Mouse (Mus musculus) liver, embryonic 16.5 days (tissue): Measurements from ENCODE around the gene Ehd3. TPM values are rescaled to one million over a fixed set of nuclear protein-coding genes. Genes with fewer than 3 reads are reported as not detected.

Experiments
- ATAC-seq: fragments of 200-750 bp; cut with Nextera tagmentation; 2 replicates; pipeline ENCODE4 v1.8.0; 2017; ENCODE audit warnings: low read depth, mild to moderate bottlenecking, moderate number of reproducible peaks, moderate library complexity
- H3K27ac ChIP-seq: fragments of 300-500 bp; sonication (generic); 2 replicates; pipeline ENCODE4 v1.5.1; 2014; ENCODE audit warnings: mild to moderate bottlenecking, low read length
- H3K27me3 ChIP-seq: fragments of 300-500 bp; sonication (generic); 2 replicates; pipeline ENCODE4 v1.6.1; 2014; ENCODE audit warnings: low read depth, low read length, mixed read lengths; ENCODE audit not compliant: control insufficient read depth, insufficient read depth
- H3K36me3 ChIP-seq: fragments of 300-500 bp; sonication (generic); 2 replicates; pipeline ENCODE4 v1.6.1; 2014; ENCODE audit warnings: mild to moderate bottlenecking; ENCODE audit not compliant: control insufficient read depth, insufficient read depth
- H3K4me1 ChIP-seq: fragments of 300-500 bp; sonication (generic); 2 replicates; pipeline ENCODE4 v1.6.1; 2014; ENCODE audit warnings: low read depth, low read length, mixed read lengths; ENCODE audit not compliant: control insufficient read depth
- H3K4me2 ChIP-seq: fragments of 300-500 bp; sonication (generic); 2 replicates; pipeline ENCODE4 v1.6.1; 2014; ENCODE audit warnings: low read depth, low read length, mixed read lengths
- H3K4me3 ChIP-seq: fragments of 300-500 bp; sonication (generic); 2 replicates; pipeline ENCODE4 v1.5.1; 2014; ENCODE audit warnings: low read depth, mild to moderate bottlenecking, low read length
- H3K9ac ChIP-seq: fragments of 300-500 bp; sonication (generic); 2 replicates; pipeline ENCODE4 v1.6.1; 2014; ENCODE audit warnings: low read depth, low read length
- H3K9me3 ChIP-seq: fragments of 300-500 bp; sonication (generic); replicated peaks from 2 replicates; pipeline ENCODE4 v1.6.1; 2016; ENCODE audit warnings: low read length; ENCODE audit not compliant: control insufficient read depth
- WGBS: fragments of 180-500 bp; shearing (Covaris S2); extraction: QIAGEN DNeasy Blood & Tissue Kit; methylation state at CpG from one replicate; pipeline ENCODE4 v1.1.7; 2014; ENCODE audit not compliant: insufficient replicate concordance; 5-methylcytosine and 5-hydroxymethylcytosine counted together
- polyA plus RNA-seq: library from polyadenylated mRNA; unstranded; fragments of >200 nt; fragmentation: Nextera tagmentation; extraction: Ambion mirVana; gene quantifications from 2 replicates; pipeline ENCODE4 v1.2.1, GENCODE M21; 2015

Gene Ehd3
- polyA plus RNA-seq = 17.4 and 23.1 TPM in 2 replicates

- Histone ChIP-seq H3K9ac (peak within 1 kb of the TSS; percentile 24; the same call in 1 of the 2 replicates), H3K4me1 (no peaks in the 10 kb centered on the region), H3K36me3 (no peaks in the 10 kb centered on the region), H3K4me2 (peak within 1 kb of the TSS; percentile 46), H3K27me3 (peaks cover 12% of the 10 kb centered on the region), H3K9me3 (no peaks in the 10 kb centered on the region), H3K27ac (no peak within 1 kb of the TSS), H3K4me3 (peak within 1 kb of the TSS; percentile 58)
- 62% methylated on average over 5 of the region's 5 CpGs for WGBS
- no peak for ATAC-seq
These were observed at the start of gene Ehd3 for GRCm38 (mm10) chr17:73803521-73804184. TSS of gene Ehd3 (plus strand) at chr17:73804134.

- Histone ChIP-seq H3K27ac (no peak overlapping the region), H3K36me3 (no peaks in the 10 kb centered on the region), H3K9ac (no peak overlapping the region), H3K9me3 (no peaks in the 10 kb centered on the region), H3K4me1 (no peaks in the 10 kb centered on the region), H3K4me2 (no peak overlapping the region), H3K27me3 (no peaks in the 10 kb centered on the region), H3K4me3 (no peak overlapping the region)
- peak; percentile 48; the same call in 1 of the 2 replicates for ATAC-seq
- 30% methylated on average over 8 of the region's 8 CpGs for WGBS
These were observed 33.0 kb upstream of the Ehd3 start for GRCm38 (mm10) chr17:73770964-73771363.

- Histone ChIP-seq H3K27me3 (no peaks in the 10 kb centered on the region), H3K36me3 (no peaks in the 10 kb centered on the region), H3K4me2 (no peak overlapping the region), H3K9me3 (no peaks in the 10 kb centered on the region), H3K27ac (no peak overlapping the region), H3K4me1 (no peaks in the 10 kb centered on the region), H3K9ac (no peak overlapping the region), H3K4me3 (no peak overlapping the region)
- 32% methylated on average over 8 of the region's 8 CpGs for WGBS
- ATAC-seq = peak; percentile 43; the same call in 1 of the 2 replicates
These were observed 17.2 kb upstream of the Ehd3 start for GRCm38 (mm10) chr17:73786642-73787311.

GRCm38 (mm10) chr17:73790284-73791020 lies 13.5 kb upstream of the Ehd3 start:
- Histone ChIP-seq H3K9ac (no peak overlapping the region), H3K4me2 (no peak overlapping the region), H3K4me3 (no peak overlapping the region), H3K27me3 (no peaks in the 10 kb centered on the region), H3K36me3 (no peaks in the 10 kb centered on the region), H3K4me1 (no peaks in the 10 kb centered on the region), H3K9me3 (no peaks in the 10 kb centered on the region), H3K27ac (no peak overlapping the region)
- no peak for ATAC-seq
- 33% methylated on average over 12 of the region's 12 CpGs for WGBS

- H3K4me2 ChIP-seq = no peak overlapping the region
- no peaks in the 10 kb centered on the region for H3K36me3 ChIP-seq
- no peaks in the 10 kb centered on the region for H3K27me3 ChIP-seq
- no peak overlapping the region for H3K9ac ChIP-seq
- H3K27ac ChIP-seq = no peak overlapping the region
- ATAC-seq = no peak
- 37% methylated on average over 6 of the region's 6 CpGs for WGBS
- no peak overlapping the region for H3K4me3 ChIP-seq
- H3K9me3 ChIP-seq = no peaks in the 10 kb centered on the region
- H3K4me1 ChIP-seq = no peaks in the 10 kb centered on the region
These were observed 7.1 kb upstream of the Ehd3 start for GRCm38 (mm10) chr17:73796789-73797188.

GRCm38 (mm10) chr17:73797706-73798105 lies 6.2 kb upstream of the Ehd3 start:
- Histone ChIP-seq H3K4me3 (no peak overlapping the region), H3K4me2 (no peak overlapping the region), H3K36me3 (no peaks in the 10 kb centered on the region), H3K27ac (no peak overlapping the region), H3K4me1 (no peaks in the 10 kb centered on the region), H3K9me3 (no peaks in the 10 kb centered on the region), H3K9ac (no peak overlapping the region), H3K27me3 (no peaks in the 10 kb centered on the region)
- 59% methylated on average over 4 of the region's 4 CpGs for WGBS
- no peak for ATAC-seq

GRCm38 (mm10) chr17:73804592-73805271 lies 798 bp downstream of the Ehd3 start:
- Histone ChIP-seq H3K9me3 (no peaks in the 10 kb centered on the region), H3K36me3 (no peaks in the 10 kb centered on the region), H3K27me3 (peaks cover 12% of the 10 kb centered on the region), H3K27ac (no peak overlapping the region), H3K4me1 (no peaks in the 10 kb centered on the region), H3K4me3 (peak overlapping the region; percentile 58), H3K4me2 (peak overlapping the region; percentile 46), H3K9ac (peak overlapping the region; percentile 24; the same call in 1 of the 2 replicates)
- under 1% methylated on average over 45 of the region's 45 CpGs for WGBS
- ATAC-seq = peak; percentile 81

- Histone ChIP-seq H3K27ac (no peak overlapping the region), H3K9me3 (no peaks in the 10 kb centered on the region), H3K9ac (no peak overlapping the region), H3K4me3 (peak overlapping the region; percentile 23), H3K4me1 (no peaks in the 10 kb centered on the region), H3K27me3 (peaks cover 12% of the 10 kb centered on the region), H3K4me2 (no peak overlapping the region), H3K36me3 (no peaks in the 10 kb centered on the region)
- WGBS = 65% methylated on average over 6 of the region's 6 CpGs
- no peak for ATAC-seq
These were observed 2.4 kb downstream of the Ehd3 start for GRCm38 (mm10) chr17:73806331-73806730.
